Mouse (Mus musculus): ENCODE data around the gene Plod1. TPM values are rescaled to one million over a fixed set of nuclear protein-coding genes. Genes with fewer than 3 reads are reported as not detected.

Gene Plod1
- 10 to 100 TPM; 10.2 to 17.5 TPM for total RNA-seq (2023)

GRCm38 (mm10) chr4:147936331-147936954 lies at the start of gene Plod1:
Plod1 (minus strand) TSS chr4:147936767.

GRCm38 (mm10) chr4:147985205-147986132 lies 48.9 kb upstream of the Plod1 start, which contains the start of gene Nppb:
Nppb (plus strand) TSS chr4:147985788.

GRCm38 (mm10) chr4:147940576-147941044 lies 4.0 kb upstream of the Plod1 start, which contains the start of gene 2510039O18Rik:
2510039O18Rik (plus strand) TSS chr4:147940895.

GRCm38 (mm10) chr4:147904313-147905089 lies 32.1 kb downstream of the Plod1 start, which contains the start of gene Mfn2:
Mfn2 (minus strand) TSS chr4:147904704.

GRCm38 (mm10) chr4:147868450-147869031 lies 68.0 kb downstream of the Plod1 start, which contains the start of the genes Miip and Fv1:
Miip (minus strand) TSS chr4:147868816.
Fv1 (plus strand) TSS chr4:147868979.

Other genes starting within 250 kb of the Plod1 start
- under 1 TPM; 0.44 to 0.99 TPM for gene Zfp534, start 234.2 kb downstream of the Plod1 start, total RNA-seq (2023)
- gene Zfp984, start 127.0 kb downstream of the Plod1 start, total RNA-seq (2023) = 10 to 100 TPM; 12.5 to 13.3 TPM
- 10 to 100 TPM in 1 of 2 experiments, 1 to 10 TPM in 1; 6.8 to 12.3 TPM for gene Zfp933, start 88.4 kb downstream of the Plod1 start, total RNA-seq (2023)
- gene Miip, start 68.0 kb downstream of the Plod1 start, total RNA-seq (2023) = 10 to 100 TPM; 38.3 to 39.7 TPM
- 10 to 100 TPM; 17.8 to 20.8 TPM for gene Fv1, start 67.8 kb downstream of the Plod1 start, total RNA-seq (2023)
- 10 to 100 TPM; 44.6 to 51.9 TPM for gene Mfn2, start 32.1 kb downstream of the Plod1 start, total RNA-seq (2023)
- 10 to 100 TPM; 69.6 to 75.2 TPM for gene 2510039O18Rik, start 4.1 kb upstream of the Plod1 start, total RNA-seq (2023)
- gene Nppb, start 49.0 kb upstream of the Plod1 start, total RNA-seq (2023) = not detected
- not detected for gene Nppa, start 64.0 kb upstream of the Plod1 start, total RNA-seq (2023)
- gene Clcn6, start 102.1 kb upstream of the Plod1 start, total RNA-seq (2023) = 10 to 100 TPM; 27.6 to 29.3 TPM
- 10 to 100 TPM; 18.5 to 21.1 TPM for gene Mthfr, start 102.3 kb upstream of the Plod1 start, total RNA-seq (2023)
- 10 to 100 TPM; 19.9 to 26.1 TPM for gene Agtrap, start 151.3 kb upstream of the Plod1 start, total RNA-seq (2023)
- 10 to 100 TPM; 24.7 to 31.2 TPM for gene Mad2l2, start 193.6 kb upstream of the Plod1 start, total RNA-seq (2023)
- not detected for gene Draxin, start 193.9 kb upstream of the Plod1 start, total RNA-seq (2023)
- gene Fbxo6, start 215.4 kb upstream of the Plod1 start, total RNA-seq (2023) = 10 to 100 TPM; 13.1 to 15.6 TPM
- 1 to 10 TPM; 2.8 to 4.6 TPM for gene Fbxo44, start 223.7 kb upstream of the Plod1 start, total RNA-seq (2023)
- gene Fbxo2, start 223.9 kb upstream of the Plod1 start, total RNA-seq (2023) = not detected

Data from T-cell, adult 66 days (primary cell).